Mouse (Mus musculus): ENCODE measurements around the gene Cd40.
A peak's percentile ranks its signal among the peaks of the same experiment; 100 is the strongest.

Cd40 gene

DNA sequence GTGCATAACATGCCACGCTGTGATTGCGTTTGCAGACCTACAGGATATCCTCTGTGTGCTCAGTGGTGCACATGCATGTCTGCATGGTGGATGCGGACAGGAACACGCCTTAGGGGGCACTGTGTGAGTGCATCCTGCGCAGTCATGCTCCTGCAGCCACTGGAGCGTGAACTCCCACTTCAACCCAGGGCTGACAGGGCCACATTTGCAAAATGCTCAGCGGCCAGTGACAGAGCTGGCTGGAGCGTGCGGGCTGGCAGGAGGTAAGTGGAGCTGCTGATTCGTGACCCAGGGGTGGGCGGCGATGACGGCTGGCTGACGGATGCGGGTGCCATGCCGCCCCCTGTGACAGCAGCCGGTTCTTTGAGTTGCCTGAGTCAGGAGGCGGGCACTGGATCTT lies 51.2 kb downstream of the Cd40 start:
- DNase-seq: no peak

DNA sequence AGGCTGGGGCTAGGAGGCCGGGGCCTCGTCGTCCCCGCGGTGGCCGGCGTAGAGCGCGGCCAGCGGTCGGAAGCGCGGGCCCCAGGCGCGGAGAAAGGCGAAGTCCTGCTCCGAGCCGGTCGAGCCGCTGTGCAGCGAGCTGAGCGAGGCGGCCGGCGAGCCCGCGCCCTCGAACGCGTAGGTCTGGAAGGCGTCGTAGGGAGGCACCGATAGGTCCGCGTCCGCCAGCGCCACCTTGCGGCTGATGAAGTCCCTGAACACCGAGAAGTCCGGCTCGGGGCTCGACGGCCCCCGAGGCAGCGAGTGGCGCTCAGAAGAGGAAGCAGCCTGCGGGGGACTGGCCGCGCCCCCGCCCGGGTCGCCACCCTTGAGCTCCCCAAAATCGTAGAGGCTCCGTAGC lies 56.7 kb downstream of the Cd40 start:
- DNase-seq: peak; percentile 88

DNA sequence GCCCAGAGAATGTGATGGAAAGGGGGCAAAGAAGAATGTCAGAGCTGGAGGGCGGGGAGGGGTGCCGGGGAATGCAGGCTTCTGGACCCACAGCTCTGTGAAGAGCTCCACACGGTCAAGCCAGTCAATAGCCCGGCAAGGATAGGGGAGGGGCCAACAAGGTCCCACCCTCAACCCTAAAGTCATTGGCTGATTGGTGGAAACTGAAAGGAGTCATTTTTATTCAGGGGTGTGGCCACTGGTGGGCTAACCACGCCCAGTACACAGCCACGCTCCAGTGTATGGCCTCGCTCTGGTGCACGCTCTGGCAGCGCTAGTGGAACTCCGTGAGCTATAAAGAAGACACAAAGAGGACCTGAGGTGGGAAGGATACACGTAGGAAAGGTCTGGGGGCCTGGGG lies 58.3 kb downstream of the Cd40 start:
- DNase-seq: no peak

DNA sequence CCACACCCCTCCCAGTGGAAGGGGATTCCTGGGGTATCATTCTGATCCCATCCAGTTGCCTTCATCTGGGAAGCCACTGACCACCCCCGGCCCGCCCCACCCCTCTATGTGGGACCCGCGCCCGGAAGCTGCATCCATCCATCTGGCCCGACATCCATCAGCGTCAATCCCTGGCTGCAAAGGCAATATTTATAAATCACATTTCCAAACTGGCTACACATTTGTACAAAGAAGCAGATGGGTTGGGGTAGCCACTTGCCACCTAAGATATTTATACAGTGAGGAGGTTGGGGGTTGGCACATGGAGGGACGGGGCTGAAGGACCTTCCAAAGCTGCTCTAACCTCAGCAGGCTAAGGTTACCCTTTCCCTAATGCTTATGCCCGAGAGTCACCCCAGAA lies 65.3 kb downstream of the Cd40 start:
- DNase-seq: no peak

DNA sequence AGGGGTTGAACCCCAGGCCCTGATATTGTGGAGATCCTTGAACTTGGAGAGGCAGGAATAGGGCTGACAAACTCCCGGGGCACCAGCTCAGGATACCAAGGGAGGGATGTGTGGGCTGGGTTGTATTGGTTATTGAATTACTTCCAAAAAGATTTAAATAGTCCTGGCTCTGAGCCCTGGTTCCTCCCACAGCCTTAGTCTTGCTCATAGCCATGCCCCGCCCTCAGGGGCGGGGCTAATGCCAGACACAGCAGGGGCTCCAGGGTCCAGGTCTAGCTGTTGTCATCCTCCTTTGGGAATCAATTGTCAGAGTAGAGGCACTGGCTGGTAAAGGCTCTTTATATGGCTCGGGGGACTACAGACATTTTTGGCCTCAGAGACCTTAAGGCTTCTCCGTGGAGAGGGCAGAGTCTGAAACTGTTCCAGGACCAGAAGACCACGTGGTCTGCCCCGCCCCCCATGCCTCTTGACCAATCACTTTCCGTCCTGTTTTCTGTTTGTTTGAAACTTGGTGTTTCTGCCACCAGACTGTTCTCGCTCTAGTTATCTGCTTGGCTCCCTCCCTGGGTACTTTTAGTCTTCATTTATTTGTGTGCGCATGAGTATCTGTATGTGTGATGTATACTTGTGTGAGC lies 65.9 kb downstream of the Cd40 start:
- DNase-seq: no peak
